Mouse (Mus musculus) mouse embryonic stem cell (cell line): ENCODE results near the gene Dnase2a.

Experiments
- in situ Hi-C, 2 experiments: fragments of 300-500 bp; cut with MboI; formaldehyde crosslinking; loops; 1 replicate in 1 of 2; 3 replicates in 1 of 2; pipeline ENCODE4 v1.14.3; 2019 to 2020; ENCODE audit warnings: low sequenced_read_pairs in 2 of 2, low pct_unique_long_range_greater_than_20kb in 1 of 2, mixed read lengths in 1 of 2; ENCODE audit not compliant: unreplicated experiment in 1 of 2

Dnase2a gene

DNA sequence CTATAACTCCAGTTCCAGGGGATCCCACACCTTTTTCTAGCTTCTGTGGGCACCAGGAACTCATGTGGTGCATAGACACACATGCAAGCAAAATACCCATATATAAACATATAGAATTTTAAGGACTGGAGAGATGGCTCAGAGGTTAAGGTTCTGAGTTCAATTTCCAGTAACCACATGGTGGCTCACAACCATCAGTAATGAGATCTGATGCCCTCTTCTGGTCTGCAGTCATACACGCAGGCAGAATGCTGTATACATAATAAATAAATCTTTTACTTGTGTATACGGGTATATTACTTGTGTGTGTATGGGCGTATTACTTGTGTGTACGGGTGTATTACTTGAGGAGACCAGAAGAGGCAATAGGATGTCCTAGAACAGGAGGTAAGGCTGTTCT lies 55.6 kb downstream of the Dnase2a start:
- in situ Hi-C loops: no loop called here

DNA sequence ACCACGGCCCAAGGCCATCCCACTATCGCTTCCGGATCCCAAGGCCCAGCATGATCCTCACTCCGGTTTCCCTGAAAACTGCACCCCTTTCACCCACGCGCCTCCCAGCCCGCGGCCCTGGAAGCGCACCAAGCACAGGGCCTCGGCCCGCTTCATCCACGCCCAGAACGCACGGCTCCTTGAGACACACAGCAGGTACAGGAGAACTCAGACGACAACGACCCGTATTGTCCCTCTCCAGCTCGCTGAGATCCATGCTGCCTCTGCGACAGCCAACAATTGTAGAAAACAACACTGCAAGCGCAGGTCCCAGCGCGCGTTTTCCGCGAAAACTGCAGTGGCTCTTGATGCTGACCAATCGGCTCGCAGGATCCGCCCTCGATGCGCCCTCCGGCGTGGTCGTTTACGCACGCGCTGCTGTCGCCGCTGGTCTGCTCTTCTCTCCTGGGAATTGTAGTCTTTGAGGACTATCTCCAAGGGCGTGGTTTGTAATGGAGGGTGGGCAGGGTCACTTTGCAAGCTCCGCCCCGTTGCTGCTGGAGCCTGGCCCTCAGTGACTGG lies 57.5 kb downstream of the Dnase2a start:
- in situ Hi-C loops: no loop called here

DNA sequence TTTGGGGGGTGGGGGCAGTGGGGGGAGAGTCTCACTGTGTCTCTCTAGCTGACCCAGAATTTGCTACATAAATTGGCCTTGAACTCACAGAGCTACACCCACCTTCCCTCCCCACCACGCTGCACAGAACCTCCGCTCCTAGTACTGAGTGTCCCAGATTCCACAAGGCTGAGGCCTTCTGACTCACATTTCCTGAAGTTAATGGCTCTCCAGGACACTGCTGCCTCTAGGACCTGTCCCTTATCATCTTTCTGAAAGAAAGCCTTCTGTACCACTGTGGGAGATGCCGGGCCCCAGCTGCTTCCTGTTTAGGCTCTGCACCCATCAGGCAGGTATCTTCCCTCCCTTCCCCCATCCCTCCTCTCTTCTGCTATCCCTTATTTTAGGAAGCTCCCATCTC lies 58.2 kb downstream of the Dnase2a start:
- in situ Hi-C loops: no loop called here

DNA sequence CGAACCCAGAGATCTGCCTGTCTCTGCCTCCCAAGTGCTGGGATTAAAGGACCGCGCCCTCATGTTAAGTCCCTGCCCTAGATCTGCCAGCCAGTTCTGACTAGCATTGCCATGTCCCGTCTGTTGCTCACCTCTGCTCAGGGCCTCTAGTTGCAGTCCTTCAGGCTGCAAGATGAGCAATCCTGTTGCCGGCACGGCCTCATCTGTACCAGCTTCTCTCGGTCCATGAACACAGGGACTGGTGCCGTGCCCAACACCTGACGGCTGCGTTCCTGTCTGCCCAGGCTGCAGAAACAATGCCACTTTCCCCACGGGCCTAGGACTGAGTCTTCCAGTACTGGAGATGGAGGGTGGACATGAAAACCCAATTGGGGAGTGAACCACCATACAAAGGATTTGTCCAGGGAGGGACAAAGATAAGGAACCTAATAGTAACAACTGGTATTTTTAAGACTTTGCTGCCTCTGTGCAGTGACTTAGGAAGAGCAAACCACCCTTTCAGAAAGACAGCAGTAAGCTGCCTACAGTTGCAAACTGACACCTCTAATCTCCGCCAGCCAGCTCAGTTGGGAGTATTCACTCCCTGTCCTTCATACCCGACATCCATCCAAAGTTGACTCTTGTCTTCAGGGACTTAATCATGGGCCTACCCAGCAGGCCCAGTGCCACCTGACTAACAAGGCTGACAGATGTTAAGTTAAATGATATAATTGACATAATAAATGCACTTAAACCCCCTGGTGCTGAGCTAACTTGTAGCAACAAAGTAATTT lies 59.4 kb downstream of the Dnase2a start:
- in situ Hi-C loops: no loop called here

DNA sequence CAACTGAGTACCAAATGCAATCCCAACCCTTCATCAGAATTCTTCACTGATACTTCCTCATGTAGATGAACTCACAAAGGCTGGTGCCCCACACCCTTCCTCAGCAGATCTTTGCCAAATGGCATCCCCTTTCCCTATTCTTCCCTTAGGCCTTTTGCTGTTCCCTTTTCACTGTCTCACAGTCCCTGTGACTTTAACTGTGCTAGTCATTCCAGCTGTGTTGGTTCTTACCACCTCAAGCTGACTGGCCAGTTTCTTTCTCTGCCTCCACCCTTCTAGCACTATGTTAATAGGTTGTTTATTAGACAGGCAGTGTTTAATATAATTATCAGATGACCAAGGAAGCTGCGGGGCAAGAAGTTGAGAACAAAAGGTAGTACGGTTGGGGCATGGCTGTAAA lies 60.3 kb downstream of the Dnase2a start:
- in situ Hi-C loops: no loop called here

DNA sequence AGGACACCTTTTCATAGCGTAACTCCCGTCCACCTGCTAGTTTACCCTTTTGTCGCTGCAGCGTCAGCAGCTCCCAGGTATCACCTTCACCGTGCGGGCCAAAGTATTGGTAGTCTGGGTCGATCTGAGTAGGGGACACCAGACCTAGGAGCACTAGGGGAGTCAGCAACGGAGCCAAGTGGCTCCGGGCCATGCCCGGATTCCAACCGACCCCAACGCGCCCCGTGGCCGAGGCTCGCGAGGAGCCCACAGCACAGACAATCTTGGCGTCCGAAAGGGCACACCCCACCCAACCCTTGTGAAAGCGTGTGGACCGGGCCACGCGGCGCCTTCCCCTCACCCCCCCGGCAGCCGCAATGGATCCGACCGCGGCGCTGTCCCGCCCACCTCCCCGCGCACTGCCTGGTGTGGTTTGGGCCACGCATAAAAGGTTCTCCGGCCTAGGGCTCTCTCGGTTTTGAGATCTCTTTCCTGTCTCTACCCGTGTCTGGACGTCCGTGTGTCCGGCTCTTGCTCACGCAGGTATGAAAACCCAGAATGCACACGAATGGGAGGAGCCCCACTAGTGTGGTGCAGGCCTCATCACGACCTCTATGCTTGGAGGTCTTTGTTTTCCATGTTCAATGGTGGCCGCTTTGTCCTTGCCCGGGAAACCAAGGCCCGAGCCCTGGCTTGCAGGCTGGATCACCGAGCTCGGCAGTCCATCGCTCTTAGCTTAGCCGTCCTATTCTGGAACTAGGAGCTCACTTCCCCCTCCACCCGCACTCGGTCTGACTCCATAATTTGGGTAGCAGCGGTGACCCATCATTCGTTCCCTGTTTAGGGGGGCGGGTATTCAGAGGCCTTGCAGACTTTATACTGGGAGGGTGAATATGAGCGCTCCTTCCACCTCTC lies 61.1 kb downstream of the Dnase2a start, which contains the start of the genes Gm49661, Prdx2 and Rnaseh2a:
Gene Gm49661 (minus strand): TSS at position 193 of the 894 bp plus-strand sequence.
Gene Prdx2 (plus strand): TSS at position 347 of the 894 bp plus-strand sequence.
Gene Rnaseh2a (minus strand): TSS at position 527 of the 894 bp plus-strand sequence.
- in situ Hi-C loops: no loop called here

DNA sequence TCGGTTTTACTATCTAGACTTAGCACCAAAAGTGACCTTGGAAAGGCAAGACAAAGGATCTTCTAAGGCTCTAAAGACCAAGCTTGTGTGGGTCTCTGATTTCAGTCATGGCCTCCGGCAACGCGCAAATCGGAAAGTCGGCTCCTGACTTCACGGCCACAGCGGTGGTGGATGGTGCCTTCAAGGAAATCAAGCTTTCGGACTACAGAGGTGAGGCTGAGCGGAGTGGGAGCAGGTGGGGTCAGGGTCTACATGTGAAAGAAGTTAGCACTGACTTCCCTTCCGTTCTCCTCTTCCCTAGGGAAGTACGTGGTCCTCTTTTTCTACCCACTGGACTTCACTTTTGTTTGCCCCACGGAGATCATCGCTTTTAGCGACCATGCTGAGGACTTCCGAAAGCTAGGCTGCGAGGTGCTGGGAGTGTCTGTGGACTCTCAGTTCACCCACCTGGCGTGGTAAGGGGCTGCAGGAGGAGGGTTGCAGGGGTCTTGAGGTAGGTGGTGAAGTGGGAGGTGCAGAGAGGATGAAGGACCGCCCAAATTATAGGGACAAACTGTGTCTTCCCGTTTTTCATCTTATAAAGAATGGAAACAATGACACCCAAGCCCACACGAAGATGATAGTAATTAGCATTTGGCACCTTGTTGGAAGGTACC lies 61.9 kb downstream of the Dnase2a start:
- in situ Hi-C loops: no loop called here

DNA sequence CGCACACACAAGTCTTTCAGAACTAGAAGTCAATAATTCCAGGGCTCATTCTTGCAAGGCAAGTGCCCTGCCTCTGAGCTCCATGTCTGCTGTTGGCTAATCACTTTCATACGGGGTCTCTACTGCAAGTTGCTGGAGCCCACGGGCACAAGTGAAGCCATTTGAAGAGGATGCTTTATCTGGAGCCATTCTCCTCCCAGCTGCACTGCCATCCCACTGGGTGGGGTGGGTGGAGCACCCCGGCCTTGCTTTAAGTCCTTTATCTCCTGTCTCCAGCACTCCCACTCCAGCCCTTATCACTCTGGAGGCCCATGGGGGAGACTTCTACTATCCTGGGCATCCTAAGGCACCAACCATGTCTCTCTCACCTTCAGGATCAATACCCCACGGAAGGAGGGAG lies 62.6 kb downstream of the Dnase2a start:
- in situ Hi-C loops: no loop called here
